Mouse (Mus musculus) cerebellum, adult 2 months (tissue): ENCODE results near the gene Cops4.

ENCODE experiments used
- CTCF ChIP-seq: fragments of 200-500 bp; IDR thresholded peaks from 2 replicates; pipeline ENCODE4 v1.5.1; 2011; ENCODE audit warnings: low read depth, mild to moderate bottlenecking, control low read depth, low read length, moderate library complexity, borderline replicate concordance; ENCODE audit not compliant: insufficient read depth
- POLR2A ChIP-seq: fragments of 200-500 bp; IDR thresholded peaks from 2 replicates; pipeline ENCODE4 v1.6.1; 2011; ENCODE audit warnings: low read length, control low read depth, borderline replicate concordance; ENCODE audit not compliant: insufficient read depth

DNA sequence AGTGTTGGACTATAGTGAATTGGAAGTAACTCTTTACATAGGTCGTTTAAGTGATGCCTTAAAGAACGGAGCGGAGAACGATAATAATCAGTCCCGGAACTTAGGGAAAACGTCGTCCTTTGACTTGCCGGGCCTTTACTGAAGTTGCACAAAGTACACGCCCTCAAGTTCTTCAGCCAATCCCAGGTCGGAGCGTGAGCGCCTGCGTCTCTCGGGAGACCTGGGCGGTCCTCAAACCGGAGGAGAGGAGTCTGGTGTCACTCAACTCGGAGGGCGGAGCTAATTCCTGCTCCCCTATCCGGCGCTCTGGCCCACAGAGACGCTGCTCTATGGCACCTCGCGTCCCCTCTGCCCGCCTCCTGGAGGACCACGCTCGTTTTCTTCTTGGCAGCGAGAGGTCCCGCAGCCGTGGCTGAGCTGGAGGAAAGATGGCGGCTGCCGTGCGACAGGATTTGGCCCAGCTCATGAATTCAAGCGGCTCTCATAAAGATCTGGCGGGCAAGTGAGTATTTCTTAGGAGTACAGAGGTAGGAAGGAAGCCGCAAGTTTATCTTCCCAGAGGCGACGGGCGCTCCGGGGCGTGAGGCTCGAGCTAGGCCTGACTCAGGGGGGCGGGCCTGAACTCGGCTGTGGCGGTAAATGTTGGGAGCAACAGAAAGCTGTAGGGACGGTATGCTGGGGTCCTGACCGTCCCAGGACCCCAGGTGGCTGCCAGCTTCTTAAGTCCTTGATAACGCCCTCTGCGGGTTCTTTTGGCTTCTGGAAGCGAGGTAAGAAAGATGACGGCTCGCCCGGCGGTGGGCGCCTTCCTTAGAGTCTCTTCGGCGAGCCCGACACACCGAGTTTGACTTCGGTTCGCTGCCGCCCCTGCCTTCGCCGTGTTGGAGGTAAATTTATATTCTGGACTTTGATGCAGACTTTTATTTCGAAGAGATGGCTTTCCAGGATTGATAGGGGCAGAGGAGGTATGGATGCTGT lies at the start of gene Cops4:
- TF ChIP-seq CTCF (no peak), POLR2A (peak; percentile 61; the same call in 1 of the 2 replicates)
